Mouse (Mus musculus) T-cell, adult 2 months (primary cell): ENCODE data around the gene Tex19.1.
"Not testable (repeated sequence)": the region's sequence is repeated elsewhere in the genome, so short reads cannot be mapped to it uniquely, and the experiment has no call there.

Experiments
- DNase-seq: peaks from one replicate; pipeline ENCODE4 v3.0.0; 2022; ENCODE audit warnings: low spot score

The Tex19.1 gene

GRCm38 (mm10) chr11:121145865-121146264 is at the start of gene Tex19.1:
Gene Tex19.1, plus strand, starts transcription at chr11:121146143.
- no peak for DNase-seq

DNA sequence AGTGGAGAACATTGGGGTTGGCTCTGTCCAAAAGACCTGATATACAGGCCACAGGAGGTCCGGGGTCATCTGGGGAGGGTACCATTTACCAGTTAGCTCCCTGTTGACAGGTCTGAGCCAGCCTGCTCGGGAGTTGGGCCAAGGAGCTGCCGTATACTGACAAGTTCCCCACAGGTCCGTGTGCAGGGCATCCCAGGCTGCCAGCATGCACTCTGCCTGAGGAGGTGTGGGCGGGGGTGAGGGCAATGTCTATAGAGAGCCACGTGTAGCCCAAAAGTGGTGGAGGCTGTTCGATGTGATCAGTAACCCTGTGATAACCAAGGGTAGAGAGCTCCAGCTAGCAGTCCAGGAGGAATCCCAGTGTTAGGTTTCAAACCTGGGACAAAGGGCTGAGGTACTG is 46.2 kb upstream of the Tex19.1 start:
- no peak for DNase-seq

- DNase-seq, result peak; percentile 10
Observed at GRCm38 (mm10) chr11:121100692-121101091, 45.3 kb upstream of the Tex19.1 start.

- DNase-seq, result no peak
Observed at GRCm38 (mm10) chr11:121101124-121101805, 44.7 kb upstream of the Tex19.1 start.

- not testable (repeated sequence) for DNase-seq
Observed at GRCm38 (mm10) chr11:121107242-121107641, 38.7 kb upstream of the Tex19.1 start.

GRCm38 (mm10) chr11:121108061-121108460 is 37.9 kb upstream of the Tex19.1 start:
- no peak for DNase-seq

DNA sequence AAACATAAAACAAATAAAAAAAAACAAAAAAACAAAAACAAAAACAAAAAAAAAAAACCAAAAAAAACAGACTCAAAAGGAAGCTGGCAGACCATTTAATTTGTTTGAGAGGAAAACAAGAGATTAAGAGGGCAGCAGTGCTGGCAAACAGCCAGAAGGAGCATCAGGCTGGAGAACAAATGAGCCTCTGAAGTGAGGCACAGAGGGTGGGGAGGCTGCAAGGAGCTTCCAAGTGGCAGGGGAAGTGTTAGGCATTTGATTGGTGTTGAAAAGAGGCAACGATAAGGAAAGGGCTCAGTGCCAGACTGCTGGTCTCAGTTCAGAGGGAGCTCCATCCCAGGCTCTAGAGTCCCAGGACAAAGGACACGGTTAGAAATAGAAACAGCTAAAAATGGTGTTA is 36.0 kb upstream of the Tex19.1 start:
- no peak for DNase-seq

DNA sequence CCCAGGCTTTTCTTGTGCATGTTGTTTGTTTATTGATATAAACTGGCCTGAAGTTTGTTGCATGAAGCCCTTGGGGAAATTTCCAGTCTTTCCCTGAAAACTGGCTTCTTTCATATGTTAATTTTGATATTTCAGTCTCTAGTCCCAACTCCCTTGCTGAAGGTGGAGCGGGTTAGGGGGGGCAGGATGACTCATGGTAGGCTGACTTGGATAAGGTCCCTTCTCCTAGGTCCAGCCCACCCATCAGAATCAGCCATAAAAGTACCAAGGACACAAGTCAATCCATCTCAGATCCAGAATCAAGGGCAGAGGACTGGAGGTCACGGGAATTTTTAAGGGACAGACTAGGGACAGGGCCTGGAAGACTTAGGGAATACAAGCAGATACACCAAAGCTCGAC is 34.9 kb upstream of the Tex19.1 start:
- no peak for DNase-seq

GRCm38 (mm10) chr11:121111601-121112000 is 34.3 kb upstream of the Tex19.1 start:
- no peak for DNase-seq

GRCm38 (mm10) chr11:121112091-121112775 is 33.7 kb upstream of the Tex19.1 start:
- no peak for DNase-seq

- DNase-seq, result no peak
Observed at GRCm38 (mm10) chr11:121118106-121118505, 27.8 kb upstream of the Tex19.1 start.

DNA sequence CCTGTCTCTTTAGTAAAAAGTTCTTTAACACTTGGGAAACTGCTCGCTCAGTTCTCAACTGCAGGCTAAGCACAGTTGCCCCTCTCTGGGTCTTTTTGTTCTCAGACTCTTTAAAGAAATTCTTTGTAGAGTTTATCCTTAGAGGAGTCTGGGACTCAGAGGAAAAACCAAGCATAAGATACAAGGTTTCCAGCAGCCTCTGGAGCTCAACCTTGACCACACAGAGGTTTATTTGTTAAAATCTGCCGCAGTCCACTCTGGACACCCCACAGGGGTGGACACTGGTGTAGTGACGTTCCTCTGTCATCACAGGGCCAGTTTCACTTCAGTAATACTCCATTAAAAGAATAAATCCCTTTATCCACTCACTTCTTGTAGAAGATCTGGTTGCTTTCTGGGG is 27.4 kb upstream of the Tex19.1 start, which contains the start of gene Tex19.2:
Gene Tex19.2, minus strand, starts transcription at position 101 of the 400 bp plus-strand sequence.
- no peak for DNase-seq

GRCm38 (mm10) chr11:121121151-121121550 is 24.8 kb upstream of the Tex19.1 start:
- no peak for DNase-seq

- DNase-seq, result no peak
Observed at GRCm38 (mm10) chr11:121122024-121122670, 23.8 kb upstream of the Tex19.1 start.

DNA sequence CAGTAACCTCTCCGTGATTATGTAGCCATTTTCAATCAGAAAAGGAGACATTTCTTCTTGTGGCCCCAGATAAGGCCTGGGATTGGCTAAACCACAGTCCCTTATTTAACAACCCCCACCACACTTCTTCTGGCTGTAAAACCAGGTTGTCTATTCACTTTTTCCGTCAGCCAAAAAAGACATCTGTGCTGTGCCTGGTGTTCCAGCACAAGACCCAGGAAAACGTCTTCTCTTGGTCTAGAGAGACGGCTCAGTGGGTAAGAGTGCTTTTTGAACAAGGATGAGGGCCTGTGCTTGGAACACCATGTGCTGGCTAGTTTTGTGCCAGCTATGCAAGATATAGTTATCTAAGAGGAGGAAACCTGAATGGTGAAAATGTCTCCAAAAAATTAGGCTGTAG is 22.5 kb upstream of the Tex19.1 start:
- no peak for DNase-seq

- DNase-seq, result no peak
Observed at GRCm38 (mm10) chr11:121125522-121126172, 20.3 kb upstream of the Tex19.1 start.

- no peak for DNase-seq
Observed at GRCm38 (mm10) chr11:121126395-121126794, 19.5 kb upstream of the Tex19.1 start.

DNA sequence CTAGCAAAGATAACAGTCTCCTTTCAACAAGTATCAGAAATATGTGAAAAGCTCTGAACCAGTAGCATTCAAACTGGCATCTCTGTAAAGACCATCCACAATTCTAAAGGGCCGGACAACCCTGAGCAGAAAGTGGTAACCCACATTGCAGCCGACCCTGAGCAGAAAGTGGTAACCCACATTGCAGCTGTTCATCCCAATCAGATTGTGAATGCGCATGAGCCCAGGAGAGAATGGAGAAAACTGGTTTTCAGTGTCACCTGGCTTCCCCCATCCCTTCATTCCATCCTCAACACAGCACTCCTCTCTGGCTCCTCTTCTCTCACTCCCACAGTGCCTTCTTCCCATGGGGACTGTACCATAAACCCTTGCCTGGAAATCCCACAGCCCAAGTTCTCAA is 18.5 kb upstream of the Tex19.1 start:
- DNase-seq, result no peak

GRCm38 (mm10) chr11:121129616-121130015 is 16.3 kb upstream of the Tex19.1 start:
- no peak for DNase-seq

DNA sequence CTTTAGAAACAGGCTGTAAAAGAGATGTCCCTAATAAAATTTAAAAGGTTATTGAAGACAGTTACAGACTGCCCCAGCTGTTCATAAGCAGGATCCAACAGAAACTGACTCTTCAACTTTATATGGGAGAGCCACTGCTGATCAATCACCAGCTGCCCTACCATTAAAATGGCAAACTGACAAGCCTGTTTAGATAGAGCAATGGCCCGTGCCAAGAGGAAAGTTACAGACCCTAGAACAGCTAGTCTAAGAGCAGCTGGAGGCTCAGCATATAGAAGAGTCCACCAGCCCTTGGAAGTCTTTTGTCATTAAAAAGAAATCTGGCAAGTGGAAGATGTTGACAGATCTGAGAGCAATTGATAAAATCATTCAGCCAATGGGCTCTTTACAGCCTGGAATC is 11.3 kb upstream of the Tex19.1 start:
- no peak for DNase-seq

GRCm38 (mm10) chr11:121137682-121138081 is 8.3 kb upstream of the Tex19.1 start:
- DNase-seq, result no peak

DNA sequence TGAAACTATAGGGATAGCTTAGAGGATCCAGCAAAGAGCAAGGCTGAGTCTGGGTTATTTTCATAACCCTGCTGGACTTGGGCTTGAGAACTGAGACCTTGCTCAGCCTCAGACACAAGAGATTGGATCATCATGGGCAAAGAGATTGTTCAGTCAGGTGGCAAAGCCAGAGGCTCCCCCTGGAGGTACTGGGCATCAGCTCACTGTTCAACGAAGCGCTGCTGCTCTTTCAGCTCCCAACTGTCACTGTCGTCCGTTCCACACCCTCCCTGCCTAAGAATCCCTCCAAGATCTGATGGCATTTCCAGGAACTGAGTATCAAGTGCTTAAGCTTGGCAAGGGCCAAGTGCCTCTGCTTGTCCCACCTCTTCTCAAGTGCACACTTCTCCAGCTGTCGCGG is 7.2 kb upstream of the Tex19.1 start:
- DNase-seq, result no peak
